Mouse (Mus musculus) intestine, embryonic 16.5 days (tissue): Measurements from ENCODE around the gene Trak1. TPM values are rescaled to one million over a fixed set of nuclear protein-coding genes. Genes with fewer than 3 reads are reported as not detected.

Source experiments
- ATAC-seq: fragments of 200-750 bp; cut with Nextera tagmentation; 2 replicates; pipeline ENCODE4 v1.8.0; 2017; ENCODE audit warnings: moderate TSS enrichment, moderate library complexity
- H3K27ac ChIP-seq: fragments of 300-500 bp; sonication (generic); 2 replicates; pipeline ENCODE4 v1.5.1; 2014; ENCODE audit warnings: mild to moderate bottlenecking, low read length
- H3K27me3 ChIP-seq: fragments of 300-500 bp; sonication (generic); replicated peaks from 2 replicates; pipeline ENCODE4 v1.6.1; 2014; ENCODE audit warnings: low read length, control low read depth, mixed read lengths; ENCODE audit not compliant: control insufficient read depth, insufficient read depth
- H3K36me3 ChIP-seq: fragments of 300-500 bp; sonication (generic); 2 replicates; pipeline ENCODE4 v1.6.1; 2014; ENCODE audit warnings: low read length, control low read depth; ENCODE audit not compliant: control insufficient read depth, insufficient read depth
- H3K4me1 ChIP-seq: fragments of 300-500 bp; sonication (generic); 2 replicates; pipeline ENCODE4 v1.6.1; 2014; ENCODE audit warnings: low read length, control low read depth, mixed read lengths; ENCODE audit not compliant: control insufficient read depth, insufficient read depth
- H3K4me2 ChIP-seq: fragments of 300-500 bp; sonication (generic); 2 replicates; pipeline ENCODE4 v1.6.1; 2014; ENCODE audit warnings: low read depth, low read length, control low read depth
- H3K4me3 ChIP-seq: fragments of 300-500 bp; sonication (generic); 2 replicates; pipeline ENCODE4 v1.5.1; 2014; ENCODE audit warnings: mild to moderate bottlenecking, low read length
- H3K9ac ChIP-seq: fragments of 300-500 bp; sonication (generic); 2 replicates; pipeline ENCODE4 v1.6.1; 2014; ENCODE audit warnings: low read depth, low read length
- H3K9me3 ChIP-seq: fragments of 300-500 bp; sonication (generic); 2 replicates; pipeline ENCODE4 v1.6.1; 2016; ENCODE audit warnings: low read length, control low read depth; ENCODE audit not compliant: control insufficient read depth
- WGBS: fragments of 180-500 bp; shearing (Covaris S2); extraction: QIAGEN DNeasy Blood & Tissue Kit; methylation state at CpG from one replicate; pipeline ENCODE4 v1.1.7; 2014; 5-methylcytosine and 5-hydroxymethylcytosine counted together
- polyA plus RNA-seq: library from polyadenylated mRNA; unstranded; fragments of >200 nt; fragmentation: Nextera tagmentation; extraction: Ambion mirVana; gene quantifications from 2 replicates; pipeline ENCODE4 v1.2.1, GENCODE M21; 2015

Gene Trak1
- polyA plus RNA-seq, 1 experiment from 2014 or later = 21.7 TPM

GRCm38 (mm10) chr9:121405088-121405681 lies 107.9 kb downstream of the Trak1 start:
- no peaks in the 10 kb centered on the region for H3K36me3 ChIP-seq
- peak; percentile 10; the same call in 1 of the 2 replicates for ATAC-seq
- WGBS = 88% methylated on average over 8 of the region's 8 CpGs
- H3K9me3 ChIP-seq = no peaks in the 10 kb centered on the region
- no peak overlapping the region for H3K4me2 ChIP-seq
- no peak overlapping the region for H3K4me3 ChIP-seq
- peaks cover 2% of the 10 kb centered on the region; the same call in 1 of the 2 replicates for H3K4me1 ChIP-seq
- no peaks in the 10 kb centered on the region for H3K27me3 ChIP-seq
- no peak overlapping the region for H3K27ac ChIP-seq
- H3K9ac ChIP-seq = no peak overlapping the region

- H3K4me3 ChIP-seq = no peak overlapping the region
- no peaks in the 10 kb centered on the region for H3K36me3 ChIP-seq
- H3K9me3 ChIP-seq = no peaks in the 10 kb centered on the region
- 78% methylated on average over 4 of the region's 4 CpGs for WGBS
- no peak overlapping the region for H3K4me2 ChIP-seq
- no peak overlapping the region for H3K27ac ChIP-seq
- no peaks in the 10 kb centered on the region for H3K27me3 ChIP-seq
- peaks cover 2% of the 10 kb centered on the region; the same call in 1 of the 2 replicates for H3K4me1 ChIP-seq
- H3K9ac ChIP-seq = no peak overlapping the region
- ATAC-seq = peak; percentile 29; the same call in 1 of the 2 replicates
Measured at GRCm38 (mm10) chr9:121405792-121406191, 108.5 kb downstream of the Trak1 start.

DNA sequence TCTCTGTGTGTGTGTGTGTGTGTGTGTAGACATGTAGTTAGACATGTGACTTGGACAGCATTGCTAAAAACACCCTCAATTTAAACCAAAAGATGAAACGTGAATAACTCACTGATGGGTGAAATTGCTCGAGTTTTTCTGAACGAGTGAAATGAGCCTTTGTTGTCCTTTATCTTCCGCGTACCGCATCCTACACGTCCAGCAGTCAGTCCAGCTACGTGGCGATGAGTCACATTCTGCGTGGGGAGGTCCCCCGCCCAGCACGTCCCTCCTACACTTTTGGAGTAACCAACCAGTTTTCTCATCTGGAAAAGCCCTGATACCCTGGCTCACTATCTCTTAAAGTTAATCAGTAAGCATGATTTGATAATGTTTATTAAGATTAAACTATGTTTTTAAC lies 116.9 kb downstream of the Trak1 start:
- H3K9ac ChIP-seq = no peak overlapping the region
- no peak for ATAC-seq
- H3K9me3 ChIP-seq = no peaks in the 10 kb centered on the region
- H3K27ac ChIP-seq = peak overlapping the region; percentile 48
- H3K4me2 ChIP-seq = no peak overlapping the region
- H3K36me3 ChIP-seq = no peaks in the 10 kb centered on the region
- peaks cover 19% of the 10 kb centered on the region for H3K4me1 ChIP-seq
- no peak overlapping the region for H3K4me3 ChIP-seq
- WGBS = 66% methylated on average over 12 of the region's 12 CpGs
- H3K27me3 ChIP-seq = no peaks in the 10 kb centered on the region

- peak; percentile 99 for ATAC-seq
- Histone ChIP-seq H3K4me3 (peak overlapping the region; percentile 37), H3K27ac (peak overlapping the region; percentile 67), H3K36me3 (no peaks in the 10 kb centered on the region), H3K4me2 (peak overlapping the region; percentile 45), H3K9me3 (no peaks in the 10 kb centered on the region), H3K9ac (peak overlapping the region; percentile 53), H3K27me3 (no peaks in the 10 kb centered on the region), H3K4me1 (peaks cover 22% of the 10 kb centered on the region)
- WGBS = 59% methylated on average over 19 of the region's 19 CpGs
Measured at GRCm38 (mm10) chr9:121415626-121416241, 118.4 kb downstream of the Trak1 start.

- Histone ChIP-seq H3K4me1 (peaks cover 23% of the 10 kb centered on the region), H3K4me3 (peak overlapping the region; percentile 37), H3K27me3 (no peaks in the 10 kb centered on the region), H3K9me3 (no peaks in the 10 kb centered on the region), H3K4me2 (peak overlapping the region; percentile 45), H3K27ac (peak overlapping the region; percentile 60; the same call in 1 of the 2 replicates), H3K36me3 (no peaks in the 10 kb centered on the region), H3K9ac (peak overlapping the region; percentile 53; the same call in 1 of the 2 replicates)
- WGBS = 87% methylated on average over 5 of the region's 5 CpGs
- no peak for ATAC-seq
Measured at GRCm38 (mm10) chr9:121416460-121416859, 119.2 kb downstream of the Trak1 start.

- no peak for ATAC-seq
- 66% methylated on average over 7 of the region's 7 CpGs for WGBS
- H3K27me3 ChIP-seq = no peaks in the 10 kb centered on the region
- H3K9ac ChIP-seq = peak overlapping the region; percentile 43; the same call in 1 of the 2 replicates
- H3K4me2 ChIP-seq = peak overlapping the region; percentile 45
- H3K36me3 ChIP-seq = no peaks in the 10 kb centered on the region
- peak overlapping the region; percentile 37; the same call in 1 of the 2 replicates for H3K4me3 ChIP-seq
- H3K9me3 ChIP-seq = no peaks in the 10 kb centered on the region
- peaks cover 29% of the 10 kb centered on the region for H3K4me1 ChIP-seq
- 0 out of 2 replicates have a peak overlapping the region, but pooled peaks have one; percentile 15 for H3K27ac ChIP-seq
Measured at GRCm38 (mm10) chr9:121416872-121417637, 119.8 kb downstream of the Trak1 start.

GRCm38 (mm10) chr9:121419011-121419410 lies 121.7 kb downstream of the Trak1 start:
- no peak overlapping the region for H3K4me3 ChIP-seq
- H3K27me3 ChIP-seq = no peaks in the 10 kb centered on the region
- no peaks in the 10 kb centered on the region for H3K36me3 ChIP-seq
- H3K4me2 ChIP-seq = no peak overlapping the region
- H3K9me3 ChIP-seq = no peaks in the 10 kb centered on the region
- peaks cover 39% of the 10 kb centered on the region for H3K4me1 ChIP-seq
- no peak for ATAC-seq
- peak overlapping the region; percentile 29; the same call in 1 of the 2 replicates for H3K27ac ChIP-seq
- 76% methylated on average over 3 of the region's 3 CpGs for WGBS
- H3K9ac ChIP-seq = peak overlapping the region; percentile 32; the same call in 1 of the 2 replicates

- ATAC-seq = no peak
- 61% methylated on average over 7 of the region's 7 CpGs for WGBS
- Histone ChIP-seq H3K4me3 (no peak overlapping the region), H3K4me2 (peak overlapping the region; percentile 22; the same call in 1 of the 2 replicates), H3K27ac (peak overlapping the region; percentile 29; the same call in 1 of the 2 replicates), H3K9me3 (no peaks in the 10 kb centered on the region), H3K36me3 (no peaks in the 10 kb centered on the region), H3K9ac (peak overlapping the region; percentile 32; the same call in 1 of the 2 replicates), H3K27me3 (no peaks in the 10 kb centered on the region), H3K4me1 (peaks cover 44% of the 10 kb centered on the region)
Measured at GRCm38 (mm10) chr9:121419573-121419972, 122.3 kb downstream of the Trak1 start.

DNA sequence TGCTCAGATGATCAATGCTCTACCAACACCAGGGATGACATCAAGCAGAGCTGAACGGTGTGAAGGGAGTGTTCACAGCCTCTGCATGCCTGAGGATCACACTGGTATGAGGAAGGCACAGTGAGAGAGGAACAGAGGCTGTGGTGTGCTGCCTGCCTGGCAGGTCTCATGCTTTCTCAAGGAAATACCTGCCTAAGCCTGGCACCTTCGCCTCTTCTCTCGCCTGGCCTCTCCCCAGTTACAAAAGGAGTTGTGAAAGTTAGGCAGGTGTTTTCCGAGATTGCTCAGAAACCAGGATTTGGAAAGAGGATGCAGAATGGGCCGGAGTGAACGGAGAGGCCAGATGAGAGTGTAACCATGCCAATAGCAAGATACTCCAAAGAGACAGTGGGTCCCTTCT lies 123.5 kb downstream of the Trak1 start:
- Histone ChIP-seq H3K36me3 (no peaks in the 10 kb centered on the region), H3K4me1 (peaks cover 41% of the 10 kb centered on the region), H3K4me2 (no peak overlapping the region), H3K27me3 (no peaks in the 10 kb centered on the region), H3K4me3 (no peak overlapping the region), H3K27ac (no peak overlapping the region), H3K9ac (no peak overlapping the region), H3K9me3 (no peaks in the 10 kb centered on the region)
- 73% methylated on average over 6 of the region's 6 CpGs for WGBS
- no peak for ATAC-seq
